Mouse (Mus musculus) spleen, postnatal 10 days (tissue): ENCODE measurements around the gene Btf3.

Experiments
- DNase-seq, 2 experiments: peaks; one replicate each; pipeline ENCODE4 v3.0.0; 2021 to 2022; ENCODE audit warnings: low spot score in 2 of 2

Btf3 gene

DNA sequence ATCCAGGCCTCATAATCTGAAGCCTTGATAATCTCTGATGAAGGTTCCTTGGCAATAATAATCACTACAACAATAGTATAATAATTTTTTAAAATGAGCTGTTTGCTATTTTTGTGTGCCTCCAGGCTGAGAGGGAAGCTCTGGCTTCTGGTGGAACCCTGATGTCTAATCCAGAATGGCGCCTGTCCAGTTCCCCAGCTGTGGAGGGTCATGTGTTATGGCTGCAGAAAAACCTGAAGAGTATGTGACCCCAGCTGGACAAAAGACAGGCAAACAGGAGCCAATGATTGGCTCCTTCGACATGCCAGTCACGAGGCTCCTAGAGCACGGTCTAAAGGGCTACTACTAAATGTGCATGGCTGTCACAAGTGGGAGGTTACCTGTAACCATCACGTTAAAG lies 23.7 kb upstream of the Btf3 start:
- no peak for DNase-seq

GRCm38 (mm10) chr13:98336205-98336604 lies 19.4 kb upstream of the Btf3 start:
- DNase-seq: no peak

GRCm38 (mm10) chr13:98332106-98332505 lies 15.3 kb upstream of the Btf3 start:
- peak in 1 of 2 experiments; percentile 58 for DNase-seq

- DNase-seq: no peak
These were observed 8.2 kb upstream of the Btf3 start for GRCm38 (mm10) chr13:98325034-98325433.

GRCm38 (mm10) chr13:98317911-98318310 lies 1.1 kb upstream of the Btf3 start:
- no peak for DNase-seq

DNA sequence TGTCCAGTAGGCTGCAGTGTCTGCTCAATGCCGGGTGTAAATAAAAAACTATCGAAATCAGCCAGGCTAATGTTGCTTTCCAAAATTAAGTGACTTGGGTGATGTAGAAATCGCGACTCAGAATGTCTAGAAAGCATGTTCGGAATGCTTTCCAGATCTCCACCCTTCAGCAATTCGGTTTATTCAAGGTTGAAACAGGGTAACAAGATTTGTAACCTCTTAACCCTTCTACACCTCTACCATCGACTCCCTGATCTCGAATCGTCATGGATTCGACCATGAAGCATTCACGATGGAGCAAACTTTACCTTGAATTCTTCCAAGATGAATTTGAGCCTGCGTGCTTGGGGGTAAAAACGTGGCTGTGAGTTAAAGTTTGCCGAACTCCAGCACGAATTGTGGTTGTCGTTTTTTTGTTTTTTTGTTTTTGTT lies 456 bp upstream of the Btf3 start:
- no peak for DNase-seq

- DNase-seq: no peak
These were observed 696 bp downstream of the Btf3 start for GRCm38 (mm10) chr13:98316140-98316479.

GRCm38 (mm10) chr13:98315124-98315523 lies 1.7 kb downstream of the Btf3 start:
- DNase-seq: no peak

- no peak for DNase-seq
These were observed 3.2 kb downstream of the Btf3 start for GRCm38 (mm10) chr13:98313631-98314030.

- no peak for DNase-seq
These were observed 5.2 kb downstream of the Btf3 start for GRCm38 (mm10) chr13:98311597-98311996.

DNA sequence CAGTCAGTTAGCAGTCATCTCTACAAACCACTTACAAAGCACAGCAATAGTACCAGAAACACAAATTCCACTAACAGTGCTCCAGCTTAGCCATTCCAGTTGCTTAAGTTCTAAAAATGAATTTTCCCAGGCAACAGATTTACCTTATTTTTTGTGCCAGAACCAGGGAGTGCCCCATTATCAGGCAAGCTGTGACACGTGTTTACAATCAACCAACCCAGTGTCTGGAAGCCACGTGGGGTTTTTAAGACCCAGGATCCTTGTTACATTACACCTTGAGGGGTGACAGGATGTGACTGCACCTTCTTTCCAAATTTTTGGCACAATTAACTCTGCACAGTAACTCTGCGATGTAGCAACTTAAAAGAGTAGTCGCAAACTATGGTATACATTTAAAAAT lies 8.1 kb downstream of the Btf3 start:
- DNase-seq: no peak

DNA sequence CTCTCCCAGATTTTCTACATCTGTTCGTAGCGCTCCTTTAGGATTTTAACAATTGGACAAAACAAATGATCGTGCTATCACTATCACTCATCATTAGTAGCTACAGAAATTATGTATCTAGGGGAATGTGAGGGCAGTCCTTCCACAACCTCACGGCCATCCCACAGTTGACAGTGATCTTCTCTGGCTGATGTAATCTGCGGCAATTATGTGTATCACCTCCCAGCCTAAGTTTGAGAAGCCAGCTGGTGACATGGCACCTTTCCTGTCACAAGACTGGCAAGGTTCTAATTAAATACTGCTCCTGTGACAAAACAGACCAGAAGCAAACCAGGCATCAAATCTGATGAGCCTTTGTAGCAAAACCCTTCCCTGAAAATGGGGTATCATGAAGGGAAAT lies 8.8 kb downstream of the Btf3 start:
- no peak for DNase-seq

GRCm38 (mm10) chr13:98306852-98307475 lies 9.8 kb downstream of the Btf3 start:
- DNase-seq: no peak

DNA sequence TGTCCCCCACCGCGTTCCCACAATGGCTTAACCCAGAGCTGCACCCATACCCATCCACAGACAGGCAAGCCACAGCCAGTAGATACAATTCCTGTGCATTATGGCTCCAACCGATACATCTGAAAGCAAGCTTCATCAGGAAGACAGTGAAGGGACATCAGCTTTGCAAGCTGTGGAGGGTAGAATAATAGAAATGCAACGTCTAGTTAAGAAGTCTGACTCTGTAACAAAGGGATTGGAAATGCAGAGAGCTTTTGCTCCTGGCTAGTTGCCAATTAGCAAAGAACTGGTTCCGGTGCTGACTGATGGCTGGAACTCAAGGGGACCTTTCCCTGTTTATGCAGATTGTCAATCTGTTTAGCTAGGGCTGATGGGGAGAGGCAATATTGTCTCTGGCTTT lies 10.4 kb downstream of the Btf3 start:
- DNase-seq: no peak

DNA sequence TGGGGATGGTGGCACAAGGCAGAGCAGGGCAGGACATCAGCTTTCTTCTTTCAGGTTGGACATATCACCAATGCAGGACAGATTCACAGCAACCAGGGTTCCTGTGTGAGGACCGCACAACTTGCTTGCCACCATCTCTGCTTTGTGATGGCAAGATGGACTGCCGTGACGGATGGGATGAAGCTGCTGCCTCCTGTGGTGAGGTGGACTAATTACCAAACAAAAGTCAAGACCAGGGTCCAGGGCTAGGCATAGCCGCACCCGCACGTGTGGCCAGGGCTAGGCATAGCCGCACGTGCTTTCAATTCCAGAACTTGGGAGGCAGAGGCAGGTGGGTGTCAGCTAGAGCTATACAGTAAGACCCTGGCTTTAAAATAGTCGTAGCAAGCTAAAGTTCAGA lies 11.5 kb downstream of the Btf3 start:
- DNase-seq: no peak

GRCm38 (mm10) chr13:98298833-98299758 lies 17.7 kb downstream of the Btf3 start:
- peak; percentile 47 to 79 for DNase-seq

DNA sequence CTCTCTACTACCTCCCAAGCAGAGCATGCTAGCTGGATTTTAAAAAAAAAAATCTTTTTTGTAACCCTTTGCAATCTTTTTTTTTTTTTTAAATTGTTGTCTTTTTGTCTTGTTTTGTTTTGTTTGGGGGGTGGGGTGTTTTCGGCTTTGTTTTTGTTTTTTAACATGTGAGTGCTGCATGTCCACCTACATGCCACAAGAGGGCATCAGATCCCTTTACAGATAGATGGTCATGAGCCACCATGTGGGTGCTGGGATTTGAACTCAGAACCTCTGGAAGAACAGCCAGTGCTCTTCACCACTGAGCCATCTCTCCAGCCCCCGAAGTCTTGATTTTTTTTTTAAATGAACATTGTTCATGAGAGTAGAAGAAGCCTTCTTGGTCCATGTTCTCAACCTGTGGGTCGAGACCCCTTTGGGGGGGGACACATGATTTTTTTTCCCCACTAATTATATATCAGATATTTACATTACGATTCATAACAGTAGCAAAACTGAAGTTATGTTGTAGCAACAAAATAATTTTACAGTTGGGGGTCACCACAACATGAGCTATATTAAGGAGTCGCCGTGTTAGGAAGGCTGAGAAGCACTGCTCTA lies 18.8 kb downstream of the Btf3 start:
- DNase-seq: no peak

- DNase-seq: no peak
These were observed 20.7 kb downstream of the Btf3 start for GRCm38 (mm10) chr13:98296072-98296471.

DNA sequence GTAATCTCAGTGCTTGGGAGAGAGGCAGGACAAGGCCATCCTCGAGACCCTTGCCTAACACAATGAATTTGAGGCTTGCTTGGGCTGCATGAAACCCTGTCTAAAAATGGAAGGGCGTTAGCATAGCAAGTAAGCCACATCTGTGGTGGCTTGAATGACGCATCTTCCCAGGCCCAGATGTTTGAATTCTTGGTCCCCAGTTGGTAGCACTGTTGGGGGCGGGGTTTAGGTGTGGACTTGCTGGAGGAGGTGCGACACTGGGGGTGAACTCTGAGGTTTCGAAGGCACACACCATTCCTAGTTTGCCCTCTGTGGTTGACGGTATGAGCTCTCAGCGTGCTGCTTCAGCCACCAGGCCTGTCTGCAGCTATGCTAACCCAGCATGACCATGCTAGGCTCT lies 25.1 kb downstream of the Btf3 start:
- DNase-seq: no peak

DNA sequence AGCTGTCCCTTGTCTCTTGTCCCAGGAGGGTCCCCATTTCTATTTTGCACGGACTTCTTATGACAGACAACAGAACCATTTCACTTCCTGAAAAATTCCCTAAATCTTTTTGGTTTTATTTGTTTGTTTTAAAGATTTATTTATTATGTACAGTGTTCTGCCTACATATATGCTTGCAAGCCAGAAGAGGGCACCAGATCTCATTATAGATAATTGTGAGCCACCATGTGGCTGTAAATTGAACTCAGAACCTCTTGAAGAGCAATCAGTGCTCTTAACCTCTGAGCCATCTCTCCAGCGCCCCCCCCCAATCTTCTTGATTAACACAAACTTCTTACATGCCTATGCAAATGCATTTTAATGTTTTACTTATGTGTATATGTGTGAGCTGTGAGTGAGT lies 26.1 kb downstream of the Btf3 start:
- no peak for DNase-seq

DNA sequence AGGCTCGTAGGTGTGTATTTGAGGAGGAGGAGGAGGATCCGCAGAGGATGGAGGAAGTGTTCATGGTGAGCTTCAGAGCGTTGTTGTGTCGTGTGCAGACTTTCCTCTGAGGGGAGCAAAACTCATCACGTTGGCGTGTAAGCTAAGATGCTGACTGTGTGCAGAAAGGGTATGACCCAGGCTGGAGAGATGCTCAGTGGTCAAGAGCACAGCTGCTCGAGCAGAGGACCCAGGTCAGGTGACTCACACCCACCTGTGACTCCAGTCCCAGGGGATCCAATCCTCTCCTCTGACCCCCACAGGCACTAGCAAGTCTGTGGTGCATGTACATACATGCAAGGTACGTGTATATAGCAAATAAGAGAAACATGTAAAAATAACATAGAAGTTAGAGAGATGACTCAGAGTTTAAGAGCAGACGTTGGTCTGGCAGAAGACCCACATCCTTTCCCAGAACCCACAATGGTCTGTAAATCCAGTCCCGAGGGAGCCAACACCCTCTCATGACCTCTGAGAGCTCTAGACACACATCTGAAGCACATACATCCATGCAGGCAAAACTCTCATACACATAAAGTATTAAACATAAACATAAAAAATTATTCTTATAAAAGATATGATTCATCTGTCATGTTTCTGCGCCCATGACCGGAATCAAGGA lies 35.7 kb downstream of the Btf3 start:
- no peak for DNase-seq

- no peak for DNase-seq
These were observed 37.1 kb downstream of the Btf3 start, which contains the start of gene Gm21976 for GRCm38 (mm10) chr13:98279686-98280085. TSS of gene Gm21976 (plus strand) at chr13:98279887.
